Mouse (Mus musculus) CH12.LX (cell line): Measurements from ENCODE around the gene Atxn2l. TPM values are rescaled to one million over a fixed set of nuclear protein-coding genes. Genes with fewer than 3 reads are reported as not detected.

Experiments used
- DNase-seq: peaks from one replicate; pipeline ENCODE4 v3.0.0-alpha.2; 2013; ENCODE audit errors: extremely low read depth
- H3K27ac ChIP-seq: 2 replicates; pipeline ENCODE4 v1.5.1; 2012; ENCODE audit warnings: low read depth, mild to moderate bottlenecking, control low read depth, moderate library complexity; ENCODE audit not compliant: insufficient read depth
- H3K27me3 ChIP-seq: replicated peaks from 2 replicates; pipeline ENCODE3; 2012; ENCODE audit warnings: inconsistent platforms
- H3K36me3 ChIP-seq, 2 experiments: replicated peaks in 1 of 2; 2 replicates each; pipeline versions ENCODE3 to v1.6.1; 2012; ENCODE audit warnings: inconsistent platforms in 1 of 2, low read length in 1 of 2, mild to moderate bottlenecking in 1 of 2, mixed read lengths in 1 of 2, moderate library complexity in 1 of 2; ENCODE audit not compliant: control insufficient read depth in 1 of 2, insufficient read depth in 1 of 2
- H3K4me1 ChIP-seq, 2 experiments: 2 replicates each; pipeline ENCODE4 v1.6.1; 2012; ENCODE audit warnings: inconsistent platforms in 1 of 2, moderate library complexity in 1 of 2; ENCODE audit not compliant: insufficient read depth in 2 of 2, control insufficient read depth in 1 of 2
- H3K4me2 ChIP-seq: 2 replicates; pipeline ENCODE4 v1.6.1; 2012; ENCODE audit warnings: low read depth, mild to moderate bottlenecking, control low read depth; ENCODE audit not compliant: poor library complexity, insufficient read depth, severe bottlenecking
- H3K4me3 ChIP-seq, 3 experiments: fragments of 150-350 bp in 1 of 3; sonication (generic) in 1 of 3; replicated peaks in 1 of 3; 2 replicates each; pipeline versions ENCODE3 to v1.5.1; 2011 to 2012; ENCODE audit warnings: low read depth in 2 of 3, low read length in 2 of 3, mild to moderate bottlenecking in 2 of 3, moderate library complexity in 2 of 3, control low read depth in 1 of 3, improper control_type of control experiment in 1 of 3, inconsistent platforms in 1 of 3, mixed read lengths in 1 of 3; ENCODE audit not compliant: poor library complexity in 1 of 3
- H3K79me2 ChIP-seq: replicated peaks from 2 replicates; pipeline ENCODE4 v1.6.1; 2012; ENCODE audit warnings: mild to moderate bottlenecking, moderate library complexity; ENCODE audit not compliant: control insufficient read depth, poor library complexity, insufficient read depth, severe bottlenecking; ENCODE audit errors: extremely low read depth
- H3K9ac ChIP-seq: 2 replicates; pipeline ENCODE4 v1.6.1; 2012; ENCODE audit warnings: low read depth, mild to moderate bottlenecking, control low read depth, moderate library complexity; ENCODE audit not compliant: insufficient read depth
- H3K9me3 ChIP-seq: replicated peaks from 2 replicates; pipeline ENCODE3; 2012; ENCODE audit warnings: low read length, inconsistent platforms, mixed read lengths
- CTCF ChIP-seq, 2 experiments: IDR thresholded peaks in 1 of 2; conservative IDR thresholded peaks in 1 of 2; 2 replicates each; pipeline ENCODE4 v1.5.1; 2011 to 2012; ENCODE audit warnings: low read depth in 2 of 2, low read length in 2 of 2, improper control_type of control experiment in 1 of 2, inconsistent platforms in 1 of 2, mild to moderate bottlenecking in 1 of 2, moderate library complexity in 1 of 2
- ELF1 ChIP-seq: IDR thresholded peaks from 2 replicates; pipeline ENCODE4 v1.6.1; 2014; ENCODE audit warnings: low read depth, mild to moderate bottlenecking, inconsistent platforms, low read length, improper control_type of control experiment
- MAX ChIP-seq: IDR thresholded peaks from 2 replicates; pipeline ENCODE4 v1.6.1; 2011; ENCODE audit warnings: low read length, improper control_type of control experiment
- MAZ ChIP-seq: IDR thresholded peaks from 2 replicates; pipeline ENCODE4 v1.6.1; 2012; ENCODE audit warnings: low read depth, mild to moderate bottlenecking, inconsistent platforms, low read length, improper control_type of control experiment, moderate library complexity
- MEF2A ChIP-seq: IDR thresholded peaks from 2 replicates; pipeline ENCODE4 v1.6.1; 2014; ENCODE audit warnings: low read depth, mild to moderate bottlenecking, inconsistent platforms, low read length, improper control_type of control experiment, borderline replicate concordance
- NELFE ChIP-seq: IDR thresholded peaks from 2 replicates; pipeline ENCODE4 v1.6.1; 2011; ENCODE audit warnings: low read depth, low read length, improper control_type of control experiment
- POLR2A ChIP-seq: IDR thresholded peaks from 2 replicates; pipeline ENCODE4 v1.6.1; 2011; ENCODE audit warnings: low read depth, mild to moderate bottlenecking, improper control_type of control experiment, low read length
- SMC3 ChIP-seq: IDR thresholded peaks from 2 replicates; pipeline ENCODE4 v1.6.1; 2011; ENCODE audit warnings: low read depth, low read length, improper control_type of control experiment
- TCF12 ChIP-seq: IDR thresholded peaks from 2 replicates; pipeline ENCODE4 v1.6.1; 2014; ENCODE audit warnings: low read depth, mild to moderate bottlenecking, inconsistent platforms, low read length, improper control_type of control experiment
- ZKSCAN1 ChIP-seq: IDR thresholded peaks from 2 replicates; pipeline ENCODE4 v1.6.1; 2012; ENCODE audit warnings: low read depth, inconsistent platforms, low read length, improper control_type of control experiment, borderline replicate concordance
- dilution Hi-C: fragments of 300-500 bp; cut with MboI; formaldehyde crosslinking; loops from 2 replicates; pipeline ENCODE4 v1.14.3; 2020; ENCODE audit warnings: low sequenced_read_pairs; ENCODE audit not compliant: extremely low pct_unique_long_range_greater_than_20kb, extremely low pct_ligation_motif_present
- in situ Hi-C: fragments of 300-500 bp; cut with MboI; formaldehyde crosslinking; loops from 3 replicates; pipeline ENCODE4 v1.14.3; 2019; ENCODE audit warnings: low sequenced_read_pairs, low pct_ligation_motif_present, low pct_unique_long_range_greater_than_20kb, mixed read lengths
- polyA plus RNA-seq: library from polyadenylated mRNA; unstranded; fragments of >175 nt; gene quantifications from 2 replicates; pipeline ENCODE4 v1.2.1, GENCODE M21; 2012; ENCODE audit warnings: low read depth; ENCODE audit not compliant: insufficient read length
- total RNA-seq, 2 experiments: library from RNA; depleted of rRNA; stranded (reverse); fragments of 300-350 nt in 1 of 2; fragments of >200 nt in 1 of 2; gene quantifications; 2 replicates each; pipeline ENCODE4 v1.2.3; 2012 to 2014

Gene Atxn2l
- total and polyA plus RNA-seq, 3 experiments: 16.5 to 122 (median 64.2) TPM

GRCm38 (mm10) chr7:126466116-126466515, 37.1 kb downstream of the Atxn2l start:
- Histone ChIP-seq H3K27ac (peak overlapping the region; percentile 18; the same call in 1 of the 2 replicates), H3K9ac (no peak overlapping the region), H3K79me2 (no peaks in the 10 kb centered on the region), H3K4me2 (no peak overlapping the region), H3K27me3 (no peaks in the 10 kb centered on the region), H3K4me3 (no peak overlapping the region), H3K9me3 (no peaks in the 10 kb centered on the region), H3K4me1 (peaks cover 2 to 85% of the 10 kb centered on the region in 2 experiments; a peak in 3 of 4 replicates), H3K36me3 (peaks cover 41 to 61% of the 10 kb centered on the region in 2 experiments)
- in situ Hi-C loops: no loop called here
- dilution Hi-C loops: no loop called here
- DNase-seq: no peak
- TF ChIP-seq CTCF (conservative IDR thresholded peaks at IDR 0.05 in 1 of 2, IDR thresholded peaks at IDR 0.05 in 1 of 2; ENCODE audit: low read depth in 2 of 2, low read length in 2 of 2) (no peak), SMC3 (no peak), TCF12 (no peak), ELF1 (no peak)

GRCm38 (mm10) chr7:126465246-126466030, 37.8 kb downstream of the Atxn2l start:
- TF ChIP-seq NELFE (no peak), CTCF (conservative IDR thresholded peaks at IDR 0.05 in 1 of 2, IDR thresholded peaks at IDR 0.05 in 1 of 2; ENCODE audit: low read depth in 2 of 2, low read length in 2 of 2) (no peak), TCF12 (no peak), POLR2A (no peak)
- no peak overlapping the region for H3K4me2 ChIP-seq
- H3K4me1 ChIP-seq: peaks cover 6 to 85% of the 10 kb centered on the region in 2 experiments
- H3K36me3 ChIP-seq: peaks cover 36 to 56% of the 10 kb centered on the region in 2 experiments
- H3K9ac ChIP-seq: no peak overlapping the region
- dilution Hi-C loops: no loop called here
- H3K4me3 ChIP-seq: no peak overlapping the region
- H3K79me2 ChIP-seq: no peaks in the 10 kb centered on the region
- in situ Hi-C loops: no loop called here
- H3K27ac ChIP-seq: no peak overlapping the region
- no peaks in the 10 kb centered on the region for H3K27me3 ChIP-seq
- no peak for DNase-seq
- no peaks in the 10 kb centered on the region for H3K9me3 ChIP-seq

GRCm38 (mm10) chr7:126464836-126465235, 38.4 kb downstream of the Atxn2l start:
- no peak for TF ChIP-seq MAX
- no peak for TF ChIP-seq MEF2A
- no peak for TF ChIP-seq MAZ
- no peak for TF ChIP-seq ZKSCAN1
- no peak for TF ChIP-seq POLR2A
- Histone ChIP-seq H3K9ac (no peak overlapping the region), H3K79me2 (no peaks in the 10 kb centered on the region), H3K4me2 (no peak overlapping the region), H3K27me3 (no peaks in the 10 kb centered on the region), H3K9me3 (no peaks in the 10 kb centered on the region), H3K4me3 (no peak overlapping the region), H3K4me1 (peaks cover 9 to 85% of the 10 kb centered on the region in 2 experiments), H3K36me3 (peaks cover 34 to 51% of the 10 kb centered on the region in 2 experiments), H3K27ac (no peak overlapping the region)
- no peak for DNase-seq
- in situ Hi-C loops (no loop called here), dilution Hi-C loops (no loop called here)
